Mouse (Mus musculus): ENCODE measurements around the gene Zfp951. TPM values are rescaled to one million over a fixed set of nuclear protein-coding genes. Genes with fewer than 3 reads are reported as not detected.
"Not testable (repeated sequence)": the region's sequence is repeated elsewhere in the genome, so short reads cannot be mapped to it uniquely, and the experiment has no call there.

The Zfp951 gene
- polyA plus RNA-seq (2017; shearing (Covaris generic)): 10 to 100 TPM in 1 of 3 experiments, 1 to 10 TPM in 2; 5.1 to 13.1 (median 5.9) TPM

DNA sequence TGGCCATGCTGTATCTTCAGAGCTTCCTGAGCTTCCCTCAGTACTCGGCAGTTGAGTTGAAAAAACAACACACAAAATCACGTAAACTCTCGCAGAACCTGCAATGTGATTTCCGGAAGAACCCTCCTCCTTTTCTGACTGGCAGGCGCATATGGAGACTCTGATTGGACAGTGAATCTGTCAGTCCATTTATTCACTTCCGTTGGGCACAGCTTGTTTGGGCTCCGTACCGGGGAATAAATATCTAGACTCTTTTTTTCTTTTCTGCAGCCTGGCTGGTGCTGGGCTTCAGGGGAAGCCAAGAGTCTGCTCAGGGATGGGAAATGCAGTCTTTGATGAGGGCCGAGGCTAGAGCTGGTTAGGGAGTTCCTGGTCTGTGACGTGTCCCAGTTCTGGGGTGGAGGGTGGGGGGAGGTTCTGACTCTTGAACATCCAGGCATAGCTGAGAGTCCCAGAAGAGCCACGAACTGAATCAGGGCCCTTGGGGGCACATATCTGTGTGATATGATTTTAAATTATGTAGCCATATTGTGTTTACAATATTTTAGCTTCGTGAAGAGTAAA is at the start of gene Zfp951:
Zfp951 (minus strand) TSS at position 109 of the 564 bp plus-strand sequence.
- ATAC-seq: peak; percentile 96

- not testable (repeated sequence) for ATAC-seq
Measured at GRCm38 (mm10) chr5:104906556-104906955, 46.7 kb upstream of the Zfp951 start.

GRCm38 (mm10) chr5:104859045-104859961 is 567 bp downstream of the Zfp951 start:
- not testable (repeated sequence) for ATAC-seq

DNA sequence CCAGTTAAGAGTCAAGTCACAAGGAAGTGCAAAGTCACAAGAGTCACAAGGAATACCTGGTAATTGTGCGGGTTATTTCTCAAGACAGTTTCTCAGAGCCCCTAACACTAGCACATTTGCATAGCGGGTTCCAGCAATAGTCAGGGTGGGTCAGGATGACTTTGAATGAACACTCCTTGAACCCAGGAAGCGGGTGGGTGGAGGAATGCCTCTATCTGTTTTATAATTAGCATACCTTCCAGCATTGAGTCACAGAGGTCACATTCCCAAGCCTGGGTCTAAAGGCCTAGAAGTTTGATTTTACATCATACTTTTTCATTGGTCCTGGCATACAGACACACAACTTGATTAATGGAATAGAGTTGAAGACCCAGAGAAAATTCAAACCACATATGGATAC is 5.3 kb downstream of the Zfp951 start:
- not testable (repeated sequence) for ATAC-seq

DNA sequence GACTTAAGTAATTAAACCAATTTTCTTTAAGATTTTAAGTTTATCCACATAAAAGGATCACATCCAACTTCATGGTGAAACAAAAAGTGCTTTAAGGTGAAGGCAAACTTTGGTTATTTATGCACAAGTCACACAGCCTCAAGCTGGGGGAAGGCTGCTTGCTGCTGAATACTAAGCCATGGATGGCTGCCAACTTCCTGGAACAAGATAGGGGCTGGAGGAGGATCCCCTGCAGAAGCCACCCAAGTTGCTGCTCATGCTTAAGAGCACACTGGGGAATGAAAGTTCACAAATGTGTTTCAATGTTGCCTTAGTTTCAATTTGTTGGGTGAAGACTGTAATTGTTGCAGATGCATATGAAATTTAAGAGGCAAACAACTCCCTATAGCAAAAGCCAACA is 26.5 kb downstream of the Zfp951 start:
- ATAC-seq: no peak

DNA sequence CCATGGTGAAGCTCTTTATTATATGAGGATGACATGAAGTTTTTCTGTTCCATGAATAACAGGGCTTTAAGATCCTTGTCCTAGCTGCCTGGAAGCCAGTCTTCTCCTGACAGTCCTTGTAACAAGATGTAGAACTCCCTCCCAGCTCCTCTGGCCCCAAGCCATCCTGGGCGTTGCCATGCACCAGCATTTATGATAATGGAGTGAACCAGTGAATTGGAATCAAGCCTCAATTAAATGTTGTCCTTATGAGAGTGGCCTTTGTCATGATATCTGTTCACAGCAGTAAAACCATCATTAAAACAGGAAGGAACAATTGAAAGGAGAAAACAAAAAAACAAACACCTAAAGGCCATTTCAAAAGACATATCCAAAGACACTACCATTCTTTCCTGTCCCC is 30.3 kb downstream of the Zfp951 start:
- ATAC-seq: no peak

- not testable (repeated sequence) for ATAC-seq
Measured at GRCm38 (mm10) chr5:104770138-104770537, 89.7 kb downstream of the Zfp951 start.

Other genes starting within 250 kb of the Zfp951 start
- gene Abcg3, start 122.6 kb upstream of the Zfp951 start, polyA plus RNA-seq (2017; shearing (Covaris generic)): 10 to 100 TPM; 13.3 to 30.7 (median 22.9) TPM

Measured in inflammation-experienced regulatory T-cells, adult 6 months (primary cell).